ENCODE assay signal across 17 mouse cellular contexts in genomic region chr5:139520069-139520834, GRCm38 (mm10). TPM values are rescaled to one million over a fixed set of nuclear protein-coding genes. Genes with fewer than 3 reads are reported as not detected.
DNase-seq lines count a peak whose midpoint lies in the region; ATAC-seq lines count a peak whose summit lies in the region.
"Had no signal": no experiment of that assay in that cellular context is flagged by ENCODE, and none has a peak within 500 bp of the region (broad histone marks: within the 10 kb centered on the region; RNA-seq: fewer than 3 reads in every experiment).

No protein-coding gene starts in this region.

- 28% methylated on average over 14 of the region's 14 CpGs for WGBS in heart, embryonic 12.5 days
- WGBS in limb, embryonic 10.5 days = 69% methylated on average over 14 of the region's 14 CpGs
- 38% methylated on average over 14 of the region's 14 CpGs for WGBS in kidney, embryonic 16.5 days

- H3K36me3 ChIP-seq in heart, embryonic 12.5 days = no peaks in the 10 kb centered on the region
- no peaks in the 10 kb centered on the region for H3K36me3 ChIP-seq in limb, embryonic 10.5 days
- H3K36me3 ChIP-seq in kidney, embryonic 16.5 days (ENCODE audit: insufficient read depth, low read length) = no peaks in the 10 kb centered on the region
- H3K36me3 ChIP-seq: hindbrain, embryonic 12.5 days; intestine, embryonic 15.5 days; limb, embryonic 13.5 days had no signal

- peaks cover 16% of the 10 kb centered on the region for H3K27me3 ChIP-seq in heart, embryonic 12.5 days (replicated peaks)
- peaks cover 15% of the 10 kb centered on the region for H3K27me3 ChIP-seq in limb, embryonic 10.5 days (ENCODE audit: low read depth, poor library complexity, severe bottlenecking)
- H3K27me3 ChIP-seq in kidney, embryonic 16.5 days (ENCODE audit: insufficient read depth, low read length) = 0 out of 2 replicates have a peak, but pooled peaks cover 2% of the 10 kb centered on the region
- H3K27me3 ChIP-seq: intestine, embryonic 15.5 days had no signal

- H3K9me3 ChIP-seq in heart, embryonic 12.5 days (replicated peaks) = 0 out of 2 replicates have a peak, but pooled peaks cover 3% of the 10 kb centered on the region
- H3K9me3 ChIP-seq in limb, embryonic 10.5 days (replicated peaks) = no peaks in the 10 kb centered on the region
- H3K9me3 ChIP-seq in kidney, embryonic 16.5 days (ENCODE audit: low read length) = no peaks in the 10 kb centered on the region
- H3K9me3 ChIP-seq: hindbrain, embryonic 12.5 days; intestine, embryonic 15.5 days; limb, embryonic 13.5 days had no signal

- peak; percentile 56 for ATAC-seq in heart, embryonic 12.5 days (ENCODE audit: insufficient number of reproducible peaks, low FRiP score)
- no peak for ATAC-seq in kidney, embryonic 16.5 days (ENCODE audit: low FRiP score, low TSS enrichment)
- ATAC-seq: intestine, embryonic 15.5 days; liver, postnatal 0 days had no signal

- H3K4me3 ChIP-seq in heart, embryonic 12.5 days = no peak overlapping the region
- no peak overlapping the region for H3K4me3 ChIP-seq in limb, embryonic 10.5 days
- H3K4me3 ChIP-seq in kidney, embryonic 16.5 days (ENCODE audit: low read length) = no peak overlapping the region
- H3K4me3 ChIP-seq: hindbrain, embryonic 12.5 days; intestine, embryonic 15.5 days; limb, embryonic 13.5 days had no signal

- no peak overlapping the region for H3K9ac ChIP-seq in heart, embryonic 12.5 days
- no peak overlapping the region for H3K9ac ChIP-seq in kidney, embryonic 16.5 days (replicated peaks; ENCODE audit: low read length)
- H3K9ac ChIP-seq: hindbrain, embryonic 12.5 days; intestine, embryonic 15.5 days; limb, embryonic 13.5 days; liver, postnatal 0 days had no signal

- H3K4me1 ChIP-seq in heart, embryonic 12.5 days (replicated peaks) = peaks cover 25% of the 10 kb centered on the region
- H3K4me1 ChIP-seq in limb, embryonic 10.5 days = peaks cover 25% of the 10 kb centered on the region
- no peaks in the 10 kb centered on the region for H3K4me1 ChIP-seq in kidney, embryonic 16.5 days (ENCODE audit: insufficient read depth, low read length)
- H3K4me1 ChIP-seq: intestine, embryonic 15.5 days had no signal

- DNase-seq in gastrocnemius, adult 18-20 months (ENCODE audit: low spot score) = peak; percentile 36
- no peak for DNase-seq in gastrocnemius, postnatal 4 days (ENCODE audit: low spot score in 2 of 2)
- peak; percentile 58 for DNase-seq in right cerebral cortex, postnatal 4 days
- DNase-seq in right cerebral cortex, adult 2 months (ENCODE audit: low spot score in 2 of 2) = no peak
- no peak for DNase-seq in limb, embryonic 10.5 days (ENCODE audit: low spot score)
- no peak for DNase-seq in frontal cortex, postnatal 14 days (ENCODE audit: low spot score in 2 of 2)
- DNase-seq: cerebellum, adult 11-12 months; kidney, postnatal 36 days; liver, postnatal 0 days; thymus, postnatal 36 days had no signal

- H3K27ac ChIP-seq in heart, embryonic 12.5 days (ENCODE audit: poor library complexity, severe bottlenecking) = peak overlapping the region; percentile 63
- peak overlapping the region; percentile 84; the same call in 1 of the 2 replicates for H3K27ac ChIP-seq in limb, embryonic 10.5 days
- H3K27ac ChIP-seq in kidney, embryonic 16.5 days (ENCODE audit: low read length) = no peak overlapping the region
- H3K27ac ChIP-seq: hindbrain, embryonic 12.5 days; intestine, embryonic 15.5 days; limb, embryonic 13.5 days had no signal

- H3K4me2 ChIP-seq in heart, embryonic 12.5 days = peak overlapping the region; percentile 14; the same call in 1 of the 2 replicates
- no peak overlapping the region for H3K4me2 ChIP-seq in kidney, embryonic 16.5 days (replicated peaks; ENCODE audit: low read depth, low read length)
- H3K4me2 ChIP-seq: hindbrain, embryonic 12.5 days; intestine, embryonic 15.5 days; limb, embryonic 13.5 days had no signal

RNA-seq across cellular contexts. Expression of gene Uncx, which starts 23.0 kb away (rescaled TPM):
- total RNA-seq in gastrocnemius, adult 18-20 months (2021) = not detected
- total RNA-seq in gastrocnemius, postnatal 4 days (2021) = not detected
- polyA plus RNA-seq in heart, embryonic 12.5 days (2016; fragmentation: Nextera tagmentation; extraction: Ambion mirVana) = 0.09 TPM in 1 of 2 replicates, not detected in the other
- polyA plus RNA-seq in limb, embryonic 10.5 days (2016; fragmentation: Nextera tagmentation; extraction: Ambion mirVana) = 0.50 and 1.1 TPM in 2 replicates
- 52.8 and 65.4 TPM in 2 replicates for polyA plus RNA-seq in kidney, embryonic 16.5 days (2015; fragmentation: Nextera tagmentation; extraction: Ambion mirVana)
- total RNA-seq: megakaryocyte progenitor cell, adult 5-6 weeks; neutrophil, adult 5-6 weeks had no signal
- polyA plus RNA-seq: intestine, embryonic 15.5 days; liver, postnatal 0 days had no signal

RNA-seq across cellular contexts. Expression of gene Zfand2a, which starts 35.9 kb away (rescaled TPM):
- total RNA-seq in gastrocnemius, adult 18-20 months (2021) = 10 to 100 TPM in 1 of 2 experiments, 1 to 10 TPM in 1; 7.6 to 12.0 TPM
- 10 to 100 TPM; 13.6 to 13.7 TPM for total RNA-seq in gastrocnemius, postnatal 4 days (2021)
- 11.2 and 12.7 TPM in 2 replicates for polyA plus RNA-seq in heart, embryonic 12.5 days (2016; fragmentation: Nextera tagmentation; extraction: Ambion mirVana)
- polyA plus RNA-seq in limb, embryonic 10.5 days (2016; fragmentation: Nextera tagmentation; extraction: Ambion mirVana) = 12.5 and 12.8 TPM in 2 replicates
- polyA plus RNA-seq in kidney, embryonic 16.5 days (2015; fragmentation: Nextera tagmentation; extraction: Ambion mirVana) = 10.8 and 13.5 TPM in 2 replicates

RNA-seq across cellular contexts. Expression of gene 3110082I17Rik, which starts 59.9 kb away (rescaled TPM):
- 10 to 100 TPM in 1 of 2 experiments, 1 to 10 TPM in 1; 9.6 to 10.4 TPM for total RNA-seq in gastrocnemius, adult 18-20 months (2021)
- 10 to 100 TPM; 12.3 to 12.6 TPM for total RNA-seq in gastrocnemius, postnatal 4 days (2021)
- polyA plus RNA-seq in heart, embryonic 12.5 days (2016; fragmentation: Nextera tagmentation; extraction: Ambion mirVana) = 21.3 and 21.6 TPM in 2 replicates
- polyA plus RNA-seq in limb, embryonic 10.5 days (2016; fragmentation: Nextera tagmentation; extraction: Ambion mirVana) = 51.6 and 60.2 TPM in 2 replicates
- polyA plus RNA-seq in kidney, embryonic 16.5 days (2015; fragmentation: Nextera tagmentation; extraction: Ambion mirVana) = 44.1 and 46.1 TPM in 2 replicates

Comparison
In these comparisons a context has a peak if more than half of its experiments do, and no peak if none do; other contexts are left out.
1. DNase-seq: peak in gastrocnemius, adult 18-20 months (single experiment) and right cerebral cortex, postnatal 4 days (single experiment); none in gastrocnemius, postnatal 4 days (0 of 2), right cerebral cortex, adult 2 months (0 of 2), limb, embryonic 10.5 days (single experiment) and frontal cortex, postnatal 14 days (0 of 2).
2. RNA of gene Uncx, which starts 23.0 kb away (polyA plus RNA-seq): 52.8 to 65.4 TPM in kidney, embryonic 16.5 days; 0.50 to 1.1 TPM in limb, embryonic 10.5 days and 0.09 TPM in heart, embryonic 12.5 days; every median in the first group is over 10 times any median in the second.